Mouse (Mus musculus) CH12.LX (cell line): ENCODE data around the gene Ddx58. TPM values are rescaled to one million over a fixed set of nuclear protein-coding genes. Genes with fewer than 3 reads are reported as not detected.

Source experiments
- DNase-seq: peaks from one replicate; pipeline ENCODE4 v3.0.0-alpha.2; 2013; ENCODE audit errors: extremely low read depth
- H3K27ac ChIP-seq: 2 replicates; pipeline ENCODE4 v1.5.1; 2012; ENCODE audit warnings: low read depth, mild to moderate bottlenecking, control low read depth, moderate library complexity; ENCODE audit not compliant: insufficient read depth
- H3K27me3 ChIP-seq: replicated peaks from 2 replicates; pipeline ENCODE3; 2012; ENCODE audit warnings: inconsistent platforms
- H3K36me3 ChIP-seq, 2 experiments: replicated peaks in 1 of 2; 2 replicates each; pipeline versions ENCODE3 to v1.6.1; 2012; ENCODE audit warnings: inconsistent platforms in 1 of 2, low read length in 1 of 2, mild to moderate bottlenecking in 1 of 2, mixed read lengths in 1 of 2, moderate library complexity in 1 of 2; ENCODE audit not compliant: control insufficient read depth in 1 of 2, insufficient read depth in 1 of 2
- H3K4me1 ChIP-seq, 2 experiments: 2 replicates each; pipeline ENCODE4 v1.6.1; 2012; ENCODE audit warnings: inconsistent platforms in 1 of 2, moderate library complexity in 1 of 2; ENCODE audit not compliant: insufficient read depth in 2 of 2, control insufficient read depth in 1 of 2
- H3K4me2 ChIP-seq: 2 replicates; pipeline ENCODE4 v1.6.1; 2012; ENCODE audit warnings: low read depth, mild to moderate bottlenecking, control low read depth; ENCODE audit not compliant: poor library complexity, insufficient read depth, severe bottlenecking
- H3K4me3 ChIP-seq, 3 experiments: fragments of 150-350 bp in 1 of 3; sonication (generic) in 1 of 3; replicated peaks in 1 of 3; 2 replicates each; pipeline versions ENCODE3 to v1.5.1; 2011 to 2012; ENCODE audit warnings: low read depth in 2 of 3, low read length in 2 of 3, mild to moderate bottlenecking in 2 of 3, moderate library complexity in 2 of 3, control low read depth in 1 of 3, improper control_type of control experiment in 1 of 3, inconsistent platforms in 1 of 3, mixed read lengths in 1 of 3; ENCODE audit not compliant: poor library complexity in 1 of 3
- H3K79me2 ChIP-seq: replicated peaks from 2 replicates; pipeline ENCODE4 v1.6.1; 2012; ENCODE audit warnings: mild to moderate bottlenecking, moderate library complexity; ENCODE audit not compliant: control insufficient read depth, poor library complexity, insufficient read depth, severe bottlenecking; ENCODE audit errors: extremely low read depth
- H3K9ac ChIP-seq: 2 replicates; pipeline ENCODE4 v1.6.1; 2012; ENCODE audit warnings: low read depth, mild to moderate bottlenecking, control low read depth, moderate library complexity; ENCODE audit not compliant: insufficient read depth
- H3K9me3 ChIP-seq: replicated peaks from 2 replicates; pipeline ENCODE3; 2012; ENCODE audit warnings: low read length, inconsistent platforms, mixed read lengths
- CTCF ChIP-seq, 2 experiments: IDR thresholded peaks in 1 of 2; conservative IDR thresholded peaks in 1 of 2; 2 replicates each; pipeline ENCODE4 v1.5.1; 2011 to 2012; ENCODE audit warnings: low read depth in 2 of 2, low read length in 2 of 2, improper control_type of control experiment in 1 of 2, inconsistent platforms in 1 of 2, mild to moderate bottlenecking in 1 of 2, moderate library complexity in 1 of 2
- E2F4 ChIP-seq: IDR thresholded peaks from 2 replicates; pipeline ENCODE4 v1.6.1; 2011; ENCODE audit warnings: low read depth, low read length, improper control_type of control experiment; ENCODE audit not compliant: insufficient replicate concordance
- GABPA ChIP-seq: IDR thresholded peaks from 2 replicates; pipeline ENCODE4 v1.6.1; 2012; ENCODE audit warnings: low read depth, low read length, improper control_type of control experiment, inconsistent platforms; ENCODE audit not compliant: insufficient replicate concordance
- IRF4 ChIP-seq: IDR thresholded peaks from 2 replicates; pipeline ENCODE4 v1.6.1; 2014; ENCODE audit warnings: low read depth, mild to moderate bottlenecking, inconsistent platforms, low read length, improper control_type of control experiment
- JUN ChIP-seq: IDR thresholded peaks from 2 replicates; pipeline ENCODE4 v1.6.1; 2011; ENCODE audit warnings: low read depth, mild to moderate bottlenecking, low read length, improper control_type of control experiment, moderate library complexity; ENCODE audit not compliant: insufficient read depth
- KAT2A ChIP-seq: IDR thresholded peaks from 2 replicates; pipeline ENCODE4 v1.6.1; 2012; ENCODE audit warnings: low read length, improper control_type of control experiment, inconsistent platforms; ENCODE audit not compliant: insufficient replicate concordance
- MAFK ChIP-seq: IDR thresholded peaks from 2 replicates; pipeline ENCODE4 v1.6.1; 2011; ENCODE audit warnings: low read length, improper control_type of control experiment; ENCODE audit not compliant: insufficient replicate concordance
- MAZ ChIP-seq: IDR thresholded peaks from 2 replicates; pipeline ENCODE4 v1.6.1; 2012; ENCODE audit warnings: low read depth, mild to moderate bottlenecking, inconsistent platforms, low read length, improper control_type of control experiment, moderate library complexity
- MEF2A ChIP-seq: IDR thresholded peaks from 2 replicates; pipeline ENCODE4 v1.6.1; 2014; ENCODE audit warnings: low read depth, mild to moderate bottlenecking, inconsistent platforms, low read length, improper control_type of control experiment, borderline replicate concordance
- MYC ChIP-seq: IDR thresholded peaks from 2 replicates; pipeline ENCODE4 v1.6.1; 2011; ENCODE audit warnings: low read depth, mild to moderate bottlenecking, improper control_type of control experiment, low read length
- NELFE ChIP-seq: IDR thresholded peaks from 2 replicates; pipeline ENCODE4 v1.6.1; 2011; ENCODE audit warnings: low read depth, low read length, improper control_type of control experiment
- PAX5 ChIP-seq: IDR thresholded peaks from 2 replicates; pipeline ENCODE4 v1.6.1; 2012; ENCODE audit warnings: low read length, inconsistent platforms, mixed read lengths
- POLR2A ChIP-seq: IDR thresholded peaks from 2 replicates; pipeline ENCODE4 v1.6.1; 2011; ENCODE audit warnings: low read depth, mild to moderate bottlenecking, improper control_type of control experiment, low read length
- RAD21 ChIP-seq: IDR thresholded peaks from 2 replicates; pipeline ENCODE4 v1.6.1; 2011; ENCODE audit warnings: low read depth, mild to moderate bottlenecking, low read length, improper control_type of control experiment, moderate library complexity
- SIN3A ChIP-seq: IDR thresholded peaks from 2 replicates; pipeline ENCODE4 v1.6.1; 2012; ENCODE audit warnings: low read length, improper control_type of control experiment, inconsistent platforms
- SMC3 ChIP-seq: IDR thresholded peaks from 2 replicates; pipeline ENCODE4 v1.6.1; 2011; ENCODE audit warnings: low read depth, low read length, improper control_type of control experiment
- TCF12 ChIP-seq: IDR thresholded peaks from 2 replicates; pipeline ENCODE4 v1.6.1; 2014; ENCODE audit warnings: low read depth, mild to moderate bottlenecking, inconsistent platforms, low read length, improper control_type of control experiment
- UBTF ChIP-seq: IDR thresholded peaks from 2 replicates; pipeline ENCODE4 v1.6.1; 2012; ENCODE audit warnings: low read depth, mild to moderate bottlenecking, inconsistent platforms, low read length, improper control_type of control experiment, moderate library complexity
- ZC3H11A ChIP-seq: IDR thresholded peaks from 2 replicates; pipeline ENCODE4 v1.6.1; 2012; ENCODE audit warnings: low read depth, mild to moderate bottlenecking, inconsistent platforms, low read length, improper control_type of control experiment
- ZMIZ1 ChIP-seq: IDR thresholded peaks from 2 replicates; pipeline ENCODE4 v1.6.1; 2012; ENCODE audit warnings: low read depth, mild to moderate bottlenecking, inconsistent platforms, low read length, improper control_type of control experiment
- dilution Hi-C: fragments of 300-500 bp; cut with MboI; formaldehyde crosslinking; loops from 2 replicates; pipeline ENCODE4 v1.14.3; 2020; ENCODE audit warnings: low sequenced_read_pairs; ENCODE audit not compliant: extremely low pct_unique_long_range_greater_than_20kb, extremely low pct_ligation_motif_present
- in situ Hi-C: fragments of 300-500 bp; cut with MboI; formaldehyde crosslinking; loops from 3 replicates; pipeline ENCODE4 v1.14.3; 2019; ENCODE audit warnings: low sequenced_read_pairs, low pct_ligation_motif_present, low pct_unique_long_range_greater_than_20kb, mixed read lengths
- polyA plus RNA-seq: library from polyadenylated mRNA; unstranded; fragments of >175 nt; gene quantifications from 2 replicates; pipeline ENCODE4 v1.2.1, GENCODE M21; 2012; ENCODE audit warnings: low read depth; ENCODE audit not compliant: insufficient read length
- total RNA-seq, 2 experiments: library from RNA; depleted of rRNA; stranded (reverse); fragments of 300-350 nt in 1 of 2; fragments of >200 nt in 1 of 2; gene quantifications; 2 replicates each; pipeline ENCODE4 v1.2.3; 2012 to 2014

Gene Ddx58
- total and polyA plus RNA-seq, 3 experiments: 4.2 to 7.3 (median 6.6) TPM

GRCm38 (mm10) chr4:40243006-40243405, 3.4 kb upstream of the Ddx58 start:
- no peak overlapping the region for H3K4me3 ChIP-seq
- H3K27me3 ChIP-seq: no peaks in the 10 kb centered on the region
- TF ChIP-seq MYC (no peak), MAFK (0 out of 2 replicates have a peak, but pooled peaks have one; percentile 9)
- H3K36me3 ChIP-seq: no peaks in the 10 kb centered on the region
- in situ Hi-C loops (no loop called here), dilution Hi-C loops (no loop called here)
- H3K9ac ChIP-seq: no peak overlapping the region
- no peaks in the 10 kb centered on the region for H3K9me3 ChIP-seq
- no peaks in the 10 kb centered on the region for H3K79me2 ChIP-seq
- no peak for DNase-seq
- H3K4me2 ChIP-seq: no peak overlapping the region
- H3K4me1 ChIP-seq: peaks cover 4 to 28% of the 10 kb centered on the region in 2 experiments; a peak in 3 of 4 replicates
- no peak overlapping the region for H3K27ac ChIP-seq

- dilution Hi-C loops (no loop called here), in situ Hi-C loops (no loop called here)
- peaks cover 6 to 34% of the 10 kb centered on the region in 2 experiments; a peak in 3 of 4 replicates for H3K4me1 ChIP-seq
Measured at GRCm38 (mm10) chr4:40241928-40242327, 2.3 kb upstream of the Ddx58 start.

GRCm38 (mm10) chr4:40240272-40240744, 680 bp upstream of the Ddx58 start:
- Histone ChIP-seq H3K4me2 (peak overlapping the region; percentile 94; the same call in 1 of the 2 replicates), H3K27me3 (no peaks in the 10 kb centered on the region), H3K9ac (no peak overlapping the region), H3K27ac (no peak overlapping the region), H3K9me3 (no peaks in the 10 kb centered on the region), H3K79me2 (no peaks in the 10 kb centered on the region), H3K36me3 (peaks cover 0 to under 1% of the 10 kb centered on the region in 2 experiments), H3K4me1 (peaks cover 7 to 38% of the 10 kb centered on the region in 2 experiments; a peak in 3 of 4 replicates), H3K4me3 (peak overlapping the region in 2 of 3 experiments; percentile 57 to 67)
- TF ChIP-seq GABPA (no peak), UBTF (no peak), NELFE (no peak), POLR2A (no peak)
- no peak for DNase-seq
- dilution Hi-C loops: no loop called here
- in situ Hi-C loops: no loop called here

More at GRCm38 (mm10) chr4:40241928-40242327, 2.3 kb upstream of the Ddx58 start:
- Histone ChIP-seq H3K27me3 (no peaks in the 10 kb centered on the region), H3K4me3 (no peak overlapping the region), H3K79me2 (no peaks in the 10 kb centered on the region), H3K9me3 (no peaks in the 10 kb centered on the region), H3K4me2 (no peak overlapping the region; the same call in 1 of the 2 replicates), H3K27ac (no peak overlapping the region), H3K36me3 (no peaks in the 10 kb centered on the region), H3K9ac (no peak overlapping the region)
- no peak for TF ChIP-seq RAD21
- no peak for TF ChIP-seq PAX5
- TF ChIP-seq CTCF (conservative IDR thresholded peaks at IDR 0.05 in 1 of 2, IDR thresholded peaks at IDR 0.05 in 1 of 2; ENCODE audit: low read depth in 2 of 2, low read length in 2 of 2): no peak
- TF ChIP-seq KAT2A: no peak
- no peak for TF ChIP-seq NELFE
- TF ChIP-seq JUN: no peak
- TF ChIP-seq ZMIZ1: no peak
- TF ChIP-seq MAZ: no peak
- TF ChIP-seq MEF2A: no peak
- no peak for TF ChIP-seq SIN3A
- TF ChIP-seq ZC3H11A: no peak
- no peak for TF ChIP-seq SMC3
- no peak for TF ChIP-seq E2F4
- TF ChIP-seq IRF4: no peak
- no peak for TF ChIP-seq TCF12
- DNase-seq: no peak
